Mouse (Mus musculus) ES-E14 (cell line): ENCODE measurements at regions not wholly inside any gene's neighbourhood (a gene's known extent, or its start where the extent isn't known, plus 50 kb on each side); places are given as distances from the start of the nearest gene placed in this dataset.

Experiments used
- CHD2 ChIP-seq: IDR thresholded peaks from 2 replicates; pipeline ENCODE4 v1.6.1; 2014; ENCODE audit warnings: mild to moderate bottlenecking, low read depth, low read length, inconsistent platforms
- HCFC1 ChIP-seq: IDR thresholded peaks from 2 replicates; pipeline ENCODE4 v1.6.1; 2012; ENCODE audit warnings: low read length, inconsistent platforms, borderline replicate concordance; ENCODE audit not compliant: insufficient read depth

- no peak for TF ChIP-seq CHD2
- no peak for TF ChIP-seq HCFC1
These were observed 148.2 kb downstream of the Fndc1 start for GRCm38 (mm10) chr17:7678898-7679297.
